Mouse (Mus musculus) right cerebral cortex, postnatal 14 days (tissue): ENCODE data around the gene Tchp.

ENCODE experiments used
- DNase-seq: peaks from one replicate; pipeline ENCODE4 v3.0.0; 2022

The Tchp gene

DNA sequence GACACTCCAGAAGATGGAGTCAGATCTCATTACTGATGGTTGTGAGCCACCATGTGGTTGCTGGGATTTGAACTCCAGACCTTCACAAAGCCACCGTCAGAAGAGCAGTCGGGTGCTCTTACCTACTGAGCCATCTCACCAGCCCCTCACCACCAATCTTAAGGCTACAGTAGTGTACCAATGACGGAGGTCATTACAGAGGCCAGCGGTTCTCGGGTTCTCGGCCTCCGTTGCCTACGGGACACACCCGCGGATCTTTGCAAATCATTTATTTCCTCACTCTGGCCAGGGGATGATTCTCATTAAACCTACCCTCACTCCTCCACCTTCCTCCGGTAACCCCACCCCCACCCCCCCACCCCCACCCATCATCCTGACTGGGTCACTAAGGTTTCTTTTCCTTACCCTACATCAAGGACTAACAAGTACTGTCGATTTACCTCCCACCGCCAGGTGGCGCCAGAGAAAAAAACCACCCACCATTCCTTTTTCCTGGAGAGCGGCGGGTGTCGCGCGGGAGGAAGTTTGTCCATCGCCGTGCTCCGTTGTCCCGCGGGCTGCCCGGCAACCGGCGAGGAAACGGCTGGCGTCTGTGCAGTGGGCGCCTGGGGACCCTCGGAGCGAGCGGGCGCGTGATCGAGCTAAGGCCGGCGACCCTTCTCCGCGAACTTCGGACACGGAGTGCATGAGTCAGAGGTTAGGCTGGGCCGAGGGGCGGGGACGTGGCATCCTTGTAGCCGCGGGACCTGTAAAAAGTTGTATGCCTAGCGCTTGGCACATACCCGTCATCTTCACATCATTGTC lies at the start of gene Tchp:
TSS of gene Tchp (plus strand) at position 496 of the 804 bp plus-strand sequence.
- DNase-seq, result peak; percentile 95

DNA sequence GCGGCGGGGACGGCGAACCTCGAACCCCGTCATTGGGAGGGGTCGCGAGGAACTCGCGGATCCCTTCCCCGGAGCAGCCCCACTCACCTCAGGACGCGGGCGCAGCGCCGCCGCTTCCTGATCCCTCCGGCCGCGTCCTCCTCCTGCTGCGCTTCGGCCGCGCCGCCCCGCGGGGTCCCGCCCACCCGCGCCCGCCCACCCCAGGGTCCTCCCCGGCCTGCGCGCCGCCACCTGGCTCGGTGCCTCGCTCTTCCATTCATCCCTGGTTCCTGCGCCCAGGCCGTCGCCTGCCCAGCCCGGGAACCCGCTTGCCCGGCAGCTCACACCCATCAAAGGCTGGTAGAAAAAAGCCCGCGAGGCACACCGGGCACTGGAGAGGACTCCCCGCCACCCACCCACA lies 49.3 kb upstream of the Tchp start, which contains the start of gene Trpv4:
TSS of gene Trpv4 (minus strand) at position 167 of the 400 bp plus-strand sequence.
- DNase-seq, result no peak

DNA sequence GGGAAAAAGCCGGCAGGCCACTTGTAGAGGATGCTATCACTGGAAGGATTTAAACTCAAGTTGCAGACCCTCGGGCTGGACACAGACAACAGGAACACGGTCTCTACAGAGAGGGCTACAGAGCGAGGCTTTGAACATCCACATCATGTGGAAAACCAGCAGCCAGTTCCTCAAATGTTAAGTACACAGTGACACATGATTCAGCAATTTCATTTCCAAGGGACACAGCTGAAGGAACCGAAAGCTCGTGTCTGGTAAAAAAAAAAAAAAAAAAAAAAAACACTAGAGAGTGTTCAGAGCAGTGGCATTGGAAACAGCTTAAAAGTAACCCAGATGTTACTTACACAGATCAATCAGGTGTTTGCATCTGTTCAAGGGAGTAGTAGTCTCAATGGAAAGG lies 46.5 kb upstream of the Tchp start:
- no peak for DNase-seq

DNA sequence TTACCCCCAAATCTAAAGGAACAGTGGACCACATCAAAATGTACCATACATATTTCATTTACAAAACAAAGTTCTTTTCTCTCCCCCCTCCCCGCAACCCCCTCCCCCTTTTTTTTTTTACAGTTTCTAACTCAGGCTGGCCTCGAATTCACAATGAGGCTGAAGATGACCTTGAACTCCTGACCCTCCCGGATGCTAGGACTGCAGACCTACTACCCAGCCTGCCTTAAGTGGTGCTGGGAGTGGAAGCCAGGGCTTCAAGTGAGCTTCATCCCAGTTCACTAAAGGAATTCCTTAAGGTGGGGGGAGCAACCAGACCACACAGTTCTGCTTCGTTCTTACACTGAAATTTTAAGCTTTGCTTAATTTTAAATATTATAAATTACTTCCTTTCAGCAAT lies 43.4 kb upstream of the Tchp start:
- DNase-seq, result no peak

GRCm38 (mm10) chr5:114664750-114665149 lies 42.8 kb upstream of the Tchp start:
- DNase-seq, result no peak

GRCm38 (mm10) chr5:114666659-114667058 lies 40.9 kb upstream of the Tchp start:
- no peak for DNase-seq

- DNase-seq, result peak; percentile 97
These were observed 40.2 kb upstream of the Tchp start for GRCm38 (mm10) chr5:114667228-114667856.

DNA sequence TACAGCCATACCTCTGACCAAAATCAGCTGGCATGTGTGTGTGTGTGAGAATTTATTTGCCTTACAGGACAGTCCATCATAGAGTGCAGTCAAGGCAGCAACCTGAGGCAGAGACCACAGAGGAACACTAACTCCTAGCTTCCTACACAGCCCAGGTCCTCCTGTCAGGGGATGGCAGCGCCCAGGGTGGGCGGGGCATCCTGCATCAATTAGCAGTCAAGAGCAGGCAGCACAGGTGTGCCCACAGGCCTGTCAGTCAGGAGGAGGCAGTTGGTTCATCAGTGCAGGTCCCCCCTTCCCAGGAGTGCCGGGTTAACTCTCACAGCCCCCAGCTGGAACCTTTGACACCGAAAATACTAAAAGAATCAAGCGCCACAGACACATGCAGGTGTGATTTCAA lies 38.5 kb upstream of the Tchp start:
- no peak for DNase-seq

DNA sequence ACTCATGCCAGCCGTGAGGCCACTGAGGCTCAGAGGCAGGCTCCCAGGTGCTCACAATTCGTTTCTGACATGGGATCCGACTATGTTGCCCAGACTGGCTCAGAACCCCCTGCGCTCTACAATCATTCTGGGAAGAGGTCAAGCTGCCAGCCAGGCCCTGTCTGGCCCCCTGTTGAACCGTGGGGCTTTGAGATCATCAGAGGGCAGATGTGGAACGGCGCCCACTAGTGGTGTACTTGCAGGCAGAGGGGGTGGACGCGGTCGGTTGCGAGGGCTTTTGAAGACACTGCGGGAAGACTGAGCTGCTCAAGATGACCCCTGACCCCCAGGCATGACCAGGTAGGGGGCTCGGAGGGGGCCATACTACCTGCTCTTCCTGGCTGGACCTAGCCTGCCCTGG lies 34.4 kb upstream of the Tchp start:
- no peak for DNase-seq

GRCm38 (mm10) chr5:114674594-114674993 lies 33.0 kb upstream of the Tchp start:
- DNase-seq, result no peak

DNA sequence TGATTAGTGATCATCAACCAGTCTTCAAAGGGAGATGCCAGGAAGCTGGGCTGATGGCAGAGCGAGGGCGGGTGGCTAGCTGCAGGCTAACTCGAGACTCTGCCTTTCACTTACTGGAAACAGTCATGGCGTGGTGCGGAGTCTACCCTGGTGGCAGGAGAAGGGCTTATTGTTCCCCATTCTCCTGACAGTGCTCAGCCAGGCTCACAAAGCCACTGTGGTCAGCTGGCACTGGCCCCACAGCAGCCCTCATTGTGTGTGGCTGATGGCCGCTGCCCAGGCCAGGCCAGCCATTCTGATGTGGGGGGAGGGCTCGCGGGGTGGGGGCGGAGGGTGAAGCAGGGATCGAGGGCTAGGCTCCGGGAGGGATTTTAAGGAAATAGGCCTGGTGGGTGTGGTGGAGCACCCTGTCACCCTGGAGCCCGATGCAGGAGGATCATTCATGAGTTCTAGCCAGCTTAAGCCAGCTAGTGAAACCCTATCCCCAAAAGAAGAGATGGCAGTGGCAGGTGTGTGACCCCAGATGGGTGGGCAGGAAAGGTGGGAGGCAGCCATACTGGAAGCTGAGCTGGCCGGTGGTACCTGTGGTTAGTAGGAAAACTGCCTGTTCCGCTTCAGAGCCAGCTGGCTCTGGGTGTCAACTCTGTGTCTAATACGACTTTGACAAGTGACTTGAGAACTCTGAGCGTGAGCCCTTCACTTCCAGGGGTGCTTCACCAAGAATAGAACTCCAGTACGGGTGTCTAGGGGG lies 27.5 kb upstream of the Tchp start:
- DNase-seq, result no peak

- no peak for DNase-seq
These were observed 26.8 kb upstream of the Tchp start for GRCm38 (mm10) chr5:114680676-114681285.

GRCm38 (mm10) chr5:114681717-114682116 lies 25.8 kb upstream of the Tchp start:
- DNase-seq, result no peak

DNA sequence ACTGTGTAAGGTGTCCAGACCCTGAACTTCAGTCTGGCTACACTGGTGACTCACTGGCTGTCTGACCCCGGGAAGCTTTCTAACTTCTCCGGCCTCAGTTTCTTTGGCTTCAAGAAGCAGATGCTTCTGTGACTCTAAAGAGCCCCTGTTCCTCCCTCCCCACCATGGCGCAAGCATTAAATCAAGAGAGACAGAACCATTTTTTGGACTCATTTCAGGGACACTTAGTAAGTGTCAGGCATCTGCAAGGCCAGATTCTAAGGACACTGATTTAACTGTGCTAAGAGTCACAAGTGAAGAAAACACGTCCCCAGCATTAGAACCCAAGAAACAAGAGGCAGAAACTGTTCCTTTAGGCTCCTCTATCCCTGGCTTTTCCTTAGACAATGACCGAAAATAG lies 21.6 kb upstream of the Tchp start:
- DNase-seq, result no peak

DNA sequence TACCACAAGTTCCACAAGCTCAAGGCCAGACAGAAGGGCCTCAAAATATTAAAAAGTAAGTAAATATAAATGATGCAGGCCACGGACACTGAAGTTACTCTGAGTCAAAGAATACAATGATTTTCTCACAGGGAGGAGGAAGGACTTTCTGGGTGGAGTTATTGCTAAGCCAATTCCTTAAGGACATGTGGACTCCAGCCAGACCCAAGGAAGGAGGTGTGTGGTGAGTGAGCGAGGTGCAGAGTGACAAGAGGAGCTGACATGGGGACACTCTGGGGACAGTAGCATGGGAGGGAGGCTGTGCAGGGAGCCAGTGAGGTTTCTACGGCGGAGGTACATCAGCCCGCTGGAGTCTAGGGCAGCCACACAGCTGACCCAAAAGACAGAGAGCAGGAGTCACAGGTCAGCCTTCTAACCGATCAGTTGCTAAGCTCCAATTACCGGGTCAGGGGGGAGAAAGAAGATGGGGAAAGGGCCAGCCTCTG lies 20.8 kb upstream of the Tchp start:
- no peak for DNase-seq

DNA sequence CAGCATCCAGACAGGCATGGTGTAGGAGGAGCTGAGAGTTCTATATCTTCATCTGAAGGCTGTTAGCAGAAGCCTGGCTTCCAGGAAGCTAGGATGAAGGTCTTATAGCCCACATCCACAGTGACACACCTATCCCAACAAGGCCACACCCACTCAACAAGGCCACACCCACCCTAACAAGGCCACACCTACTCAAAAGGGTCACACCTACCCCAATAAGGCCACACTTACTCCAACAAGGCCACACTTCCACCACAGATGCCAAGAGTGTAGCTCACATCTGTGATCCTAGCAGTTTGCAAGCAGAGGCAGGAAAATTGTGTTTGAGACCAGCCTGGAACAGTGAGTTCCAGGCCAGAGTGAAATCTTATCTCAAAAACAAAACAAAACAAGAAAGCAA lies 19.7 kb upstream of the Tchp start:
- DNase-seq, result no peak

GRCm38 (mm10) chr5:114688703-114689102 lies 18.9 kb upstream of the Tchp start:
- DNase-seq, result no peak

- no peak for DNase-seq
These were observed 17.7 kb upstream of the Tchp start for GRCm38 (mm10) chr5:114689700-114690366.

DNA sequence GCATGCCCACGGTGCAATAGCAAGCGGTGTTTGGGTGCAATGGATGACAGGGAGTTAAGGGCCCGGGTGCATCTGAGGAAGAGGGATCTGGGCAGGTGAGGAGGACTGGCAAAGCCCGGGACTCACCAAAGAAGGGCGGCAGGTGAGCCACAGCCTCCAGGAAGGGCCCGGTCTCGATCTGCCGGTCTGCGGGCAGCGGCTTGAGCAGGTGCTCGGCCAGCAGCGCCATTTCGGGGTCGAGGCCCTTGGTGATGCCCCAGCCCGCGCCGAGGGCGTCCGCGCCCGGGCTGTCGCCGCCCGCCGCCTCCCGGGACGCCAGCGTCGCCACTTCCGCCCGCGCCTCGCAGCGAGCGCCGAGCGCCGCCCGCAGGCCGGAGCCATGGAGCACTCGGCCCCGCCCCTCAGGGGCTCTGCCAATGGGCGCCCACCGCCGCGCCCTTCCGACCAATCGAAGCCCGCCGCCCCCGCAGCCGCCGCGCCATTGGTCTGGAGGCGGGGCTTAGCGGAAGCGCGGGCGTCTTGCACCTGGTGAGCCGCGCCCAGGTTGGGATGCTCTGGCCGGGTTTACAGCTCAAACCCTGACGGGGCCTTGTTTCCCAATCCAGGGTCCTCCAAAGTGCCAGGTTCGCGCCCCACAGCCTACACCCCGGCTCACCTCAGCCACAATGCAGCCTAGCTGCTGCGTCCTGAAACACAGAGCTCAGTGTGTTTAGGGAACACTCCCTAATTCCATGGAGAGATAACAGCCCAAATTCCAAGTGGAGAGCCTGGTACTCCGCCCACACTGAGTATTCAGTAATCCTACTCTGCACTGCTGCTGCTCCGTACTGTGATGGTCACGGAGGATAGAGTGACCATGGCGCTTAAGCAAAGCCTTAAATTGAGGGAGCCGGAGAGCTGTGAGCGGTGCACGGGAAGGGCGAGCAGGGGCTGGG lies 16.7 kb upstream of the Tchp start, which contains the start of gene Gltp:
TSS of gene Gltp (minus strand) at position 352 of the 935 bp plus-strand sequence.
- DNase-seq, result peak; percentile 94

DNA sequence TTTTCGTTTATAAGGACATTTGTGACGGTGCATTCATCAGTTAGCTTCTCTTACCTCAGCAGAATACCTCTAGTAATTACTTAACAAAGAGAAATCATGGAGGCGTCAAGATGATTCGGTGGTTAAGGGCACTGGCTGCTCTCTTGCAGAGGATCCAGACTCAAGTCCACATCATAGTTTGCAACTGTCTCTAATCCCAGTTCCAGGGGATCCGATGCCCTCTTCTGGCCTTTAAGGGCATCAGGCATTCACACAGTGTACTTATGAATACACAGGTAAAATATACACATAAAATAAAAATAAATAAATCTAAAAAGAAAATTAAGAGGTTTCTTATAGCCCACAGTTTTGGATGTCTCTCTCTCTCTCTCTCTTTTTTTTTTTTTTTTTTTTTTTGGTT lies 11.8 kb upstream of the Tchp start:
- no peak for DNase-seq

GRCm38 (mm10) chr5:114696939-114697338 lies 10.6 kb upstream of the Tchp start:
- DNase-seq, result no peak
